Mouse (Mus musculus): ENCODE results near the gene Gpr68.

Gene Gpr68

DNA sequence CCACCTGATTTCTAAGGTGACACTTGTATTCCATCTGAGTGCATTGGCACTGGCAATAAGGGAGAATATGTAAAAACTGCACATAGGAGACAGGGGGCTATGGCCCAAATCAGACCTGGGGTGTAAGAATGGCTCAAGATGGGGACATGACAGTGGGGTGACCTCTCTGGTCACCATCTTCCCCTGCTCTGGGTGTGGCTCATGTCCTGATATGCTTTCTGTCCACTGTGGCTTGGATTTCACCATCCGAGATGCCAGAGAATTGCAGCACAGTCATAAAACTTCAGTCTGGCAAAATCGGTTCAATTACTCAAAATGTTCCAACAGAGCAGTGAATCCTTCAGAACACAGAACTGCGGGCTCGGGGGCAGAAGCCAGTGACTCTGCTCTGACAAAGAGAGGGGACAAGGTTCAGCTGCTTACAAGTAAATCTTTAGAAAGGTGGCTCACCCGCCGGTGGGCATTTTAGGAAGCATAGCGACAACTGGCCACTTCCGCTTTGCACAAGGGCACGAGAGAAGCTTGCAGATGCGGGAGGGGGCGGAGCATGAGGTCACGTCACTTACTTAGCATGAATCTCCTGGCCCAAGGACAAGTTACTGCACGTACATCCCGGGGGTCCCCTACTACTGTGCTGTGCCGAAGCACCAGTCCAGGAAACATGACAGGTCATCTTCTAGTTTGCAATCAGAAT lies 16.8 kb upstream of the Gpr68 start:
- no peak for DNase-seq (ENCODE audit: low read depth, low spot score)

DNA sequence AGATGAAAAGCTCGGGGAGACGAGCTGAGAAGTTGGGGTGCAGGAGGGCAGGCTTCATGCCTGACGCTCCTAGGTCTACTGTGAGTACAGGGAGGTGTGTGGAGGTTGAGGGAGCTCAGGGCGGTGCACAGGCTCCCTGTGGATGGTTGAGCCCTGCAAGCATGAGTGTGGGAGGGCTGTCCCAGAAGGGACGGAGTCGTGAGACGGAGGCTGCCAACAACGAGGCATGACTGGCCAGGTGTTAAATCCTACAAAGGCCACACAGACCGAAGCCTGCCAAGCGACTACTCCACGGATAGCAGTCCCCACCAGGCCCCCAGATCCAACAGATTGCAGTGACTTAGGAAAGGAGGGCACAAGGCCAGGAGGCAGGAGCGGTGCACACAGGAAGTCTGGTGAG lies 2.7 kb upstream of the Gpr68 start:
- DNase-seq (ENCODE audit: low read depth, low spot score), result no peak

DNA sequence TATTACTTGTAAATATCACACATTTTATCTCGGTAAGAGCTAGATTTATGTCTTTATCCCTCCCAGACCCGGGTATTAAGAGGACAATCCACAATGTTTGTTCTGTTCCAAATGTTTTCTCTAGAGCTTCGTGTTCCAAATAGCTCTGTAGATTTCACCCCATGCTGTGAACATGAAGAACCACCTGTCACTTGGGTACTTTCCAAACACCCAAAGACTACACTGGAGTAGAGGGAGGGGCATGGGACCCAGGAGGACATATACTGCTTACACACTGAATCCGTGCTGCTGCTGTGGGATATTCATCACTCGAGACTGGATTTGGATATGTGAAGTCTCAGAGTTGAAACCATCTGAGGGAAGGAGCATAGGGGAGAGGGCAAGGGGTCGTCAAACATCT lies 1.8 kb upstream of the Gpr68 start:
- DNase-seq (ENCODE audit: low read depth, low spot score), result no peak

DNA sequence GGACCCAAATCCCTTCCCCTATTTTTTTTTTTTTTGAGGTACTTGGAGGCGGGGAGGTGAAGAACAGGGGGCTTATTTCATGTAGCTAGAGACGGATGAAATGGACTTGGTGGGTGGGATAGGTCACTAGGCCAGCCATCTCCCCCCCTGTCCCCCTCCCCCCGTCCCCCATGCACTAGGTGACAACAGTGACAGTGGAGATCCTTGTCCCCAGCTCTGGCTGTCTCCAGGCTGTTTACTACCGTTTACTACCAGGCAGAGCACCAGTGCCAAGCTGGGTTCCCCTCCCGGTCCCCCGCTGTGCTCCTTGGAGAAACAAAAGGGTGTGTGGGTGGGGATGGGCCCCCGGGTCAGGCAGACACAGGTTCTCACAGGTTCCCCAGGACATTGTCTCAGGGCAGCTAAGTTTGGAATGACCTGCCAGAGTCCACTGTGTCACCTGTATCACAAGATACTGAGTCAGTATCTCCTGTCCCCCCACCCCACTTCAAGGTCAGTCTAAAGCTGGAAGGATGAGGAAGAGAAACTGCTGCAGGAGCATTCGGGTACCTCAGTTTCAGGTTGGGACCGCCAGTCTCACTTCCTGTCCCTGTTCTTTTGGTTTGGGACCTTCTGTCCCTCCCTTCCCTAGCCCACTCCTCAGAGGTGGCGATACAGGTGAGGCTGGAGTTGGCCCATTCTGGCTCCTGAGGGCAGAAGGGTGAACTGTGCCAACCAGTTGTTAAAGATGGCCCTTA lies 468 bp upstream of the Gpr68 start:
- no peak for DNase-seq (ENCODE audit: low read depth, low spot score)

DNA sequence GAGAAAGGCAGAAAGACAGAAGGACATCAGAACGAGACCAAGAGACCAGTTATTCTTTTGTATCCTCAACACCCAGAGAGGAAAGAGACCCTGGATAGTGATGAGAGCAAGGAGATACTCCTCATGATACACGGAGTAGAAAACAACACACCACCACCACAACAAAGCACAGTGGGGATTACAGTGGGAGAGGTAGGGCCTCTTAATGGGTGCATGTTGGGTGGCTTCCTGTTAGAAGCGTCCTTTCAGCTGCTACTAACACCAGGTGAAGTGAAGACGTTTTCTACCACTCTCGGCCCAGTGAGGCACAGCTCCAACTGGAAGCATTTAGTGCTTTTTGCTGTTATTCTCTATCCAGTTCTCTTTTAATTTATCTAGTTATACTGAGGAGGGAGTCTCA lies 1.1 kb downstream of the Gpr68 start:
- DNase-seq (ENCODE audit: low read depth, low spot score), result no peak

DNA sequence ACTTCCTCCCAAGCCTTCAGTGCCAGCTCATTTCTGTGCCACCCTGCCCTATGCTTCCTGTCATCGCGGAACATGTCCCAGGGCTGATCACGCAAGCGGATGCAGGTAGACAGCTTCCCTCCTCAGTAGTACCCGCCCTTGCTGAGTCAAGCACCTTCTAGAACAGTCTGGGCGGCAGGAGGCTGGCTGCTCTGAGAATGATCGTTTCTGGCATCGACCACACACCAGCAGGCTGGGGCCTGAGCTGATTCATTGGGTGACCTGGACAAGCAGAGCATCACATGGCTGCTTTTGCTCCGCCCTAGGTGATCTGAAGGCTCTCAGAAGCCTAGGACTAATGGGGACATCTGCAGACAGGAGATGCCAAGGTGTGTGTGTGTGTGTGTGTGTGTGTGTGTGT lies 4.2 kb downstream of the Gpr68 start:
- DNase-seq (ENCODE audit: low read depth, low spot score), result no peak

DNA sequence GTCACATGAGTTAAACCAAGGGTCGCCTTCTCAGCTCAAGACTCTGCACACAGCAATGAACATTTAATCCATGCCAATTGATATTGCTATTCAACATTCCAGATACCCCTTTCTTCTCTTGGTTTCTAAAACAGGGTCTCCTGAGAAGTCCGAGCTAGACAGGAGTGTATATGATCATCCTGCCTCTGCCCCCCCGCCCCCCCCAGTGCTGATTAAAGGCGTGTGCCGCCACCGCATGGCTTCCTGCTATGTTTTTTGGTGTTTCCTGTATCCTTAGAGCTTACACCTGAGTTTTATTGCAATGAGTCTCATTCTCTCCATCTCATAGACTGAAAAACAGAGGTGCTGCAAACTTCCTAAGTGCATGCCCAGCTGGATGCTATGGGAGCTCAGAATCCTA lies 6.6 kb downstream of the Gpr68 start:
- no peak for DNase-seq (ENCODE audit: low read depth, low spot score)

DNA sequence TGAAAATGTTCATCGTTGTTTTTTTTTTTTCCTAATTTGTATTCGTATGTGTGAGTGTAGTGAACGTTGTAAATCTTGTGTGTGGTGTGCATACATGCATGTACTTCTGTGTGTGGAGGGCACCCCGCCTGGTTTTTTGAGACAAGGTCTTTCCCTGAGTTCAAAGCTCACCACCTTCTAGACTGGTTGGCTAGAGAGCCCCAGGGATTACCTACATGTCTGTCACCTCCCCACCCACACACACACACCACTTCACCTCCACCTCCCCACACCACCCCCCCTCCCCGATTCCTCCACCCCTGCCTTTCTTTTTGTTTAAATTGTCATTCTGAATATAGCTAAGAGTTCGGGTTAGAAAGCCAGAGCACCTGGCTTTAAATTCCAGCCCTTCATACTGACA lies 7.1 kb downstream of the Gpr68 start:
- DNase-seq (ENCODE audit: low read depth, low spot score), result no peak

DNA sequence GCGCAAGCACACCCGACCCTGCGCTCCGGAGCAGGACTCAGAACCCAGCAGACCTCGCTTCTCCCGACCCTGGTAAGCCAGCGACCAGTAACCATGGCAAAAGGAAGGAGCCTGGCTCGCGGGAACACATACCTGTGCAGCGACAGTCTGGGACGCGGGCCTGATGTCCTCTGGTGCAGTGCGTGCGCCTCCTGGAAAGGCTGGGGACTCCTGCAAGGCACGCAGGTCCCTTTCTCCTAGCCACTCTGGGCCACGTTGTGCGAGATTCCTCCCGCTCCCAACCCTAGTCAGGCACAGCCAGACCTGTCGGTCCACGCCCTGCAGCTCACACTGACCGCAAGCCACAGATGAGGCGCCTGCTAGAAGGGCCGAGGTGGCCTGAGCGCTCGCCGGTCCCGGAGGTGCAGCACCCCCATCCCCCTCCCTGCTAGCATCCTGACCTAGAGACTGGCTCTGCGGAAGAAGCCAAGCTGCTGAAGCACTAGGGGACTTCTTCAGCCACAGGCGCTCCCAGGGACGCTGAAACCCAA lies 8.8 kb downstream of the Gpr68 start:
- DNase-seq (ENCODE audit: low read depth, low spot score), result no peak

DNA sequence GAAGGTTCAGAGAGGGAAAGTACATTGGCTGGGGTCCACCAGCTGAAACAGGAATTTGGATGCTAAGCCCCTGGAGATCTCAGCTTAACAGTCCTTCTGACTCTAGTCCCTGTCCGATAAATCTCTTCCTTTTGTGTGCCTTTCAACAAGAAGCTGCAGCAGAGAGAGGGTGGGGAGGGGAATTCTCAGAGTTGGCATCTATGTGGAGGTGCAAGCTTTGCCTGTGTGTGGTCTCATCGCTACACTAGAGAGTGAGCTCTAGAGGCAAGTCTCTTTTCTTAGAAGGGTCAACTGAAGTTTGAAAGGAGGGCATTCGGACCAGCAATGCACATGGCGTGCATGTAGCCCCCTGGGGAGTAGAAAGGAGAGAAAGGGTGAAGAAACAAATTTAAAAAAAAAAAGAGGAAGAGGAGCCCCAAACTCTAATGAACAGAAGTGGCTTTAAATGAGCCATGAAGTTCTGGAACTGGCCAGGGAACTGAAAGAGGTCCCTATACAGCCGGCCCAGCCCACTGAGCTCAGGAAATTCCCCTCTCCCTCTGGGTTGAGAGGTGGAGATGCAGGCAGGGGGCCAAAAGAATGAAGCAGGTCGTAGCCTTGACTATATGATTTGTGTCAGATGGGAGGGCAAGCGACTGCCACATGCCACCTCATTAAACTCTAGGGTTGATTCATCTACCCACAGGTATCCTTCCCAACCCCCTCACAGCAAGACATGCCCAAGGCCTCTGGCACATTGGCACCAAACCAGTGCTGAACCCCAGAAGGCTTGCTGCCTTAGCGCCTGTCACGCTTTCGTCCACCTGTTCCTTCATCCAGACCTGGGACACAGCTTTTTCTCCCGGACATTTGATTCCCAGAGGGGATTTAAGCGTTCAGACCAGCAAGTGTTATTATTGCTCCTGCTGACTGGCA lies 10.0 kb downstream of the Gpr68 start:
- no peak for DNase-seq (ENCODE audit: low read depth, low spot score)

DNA sequence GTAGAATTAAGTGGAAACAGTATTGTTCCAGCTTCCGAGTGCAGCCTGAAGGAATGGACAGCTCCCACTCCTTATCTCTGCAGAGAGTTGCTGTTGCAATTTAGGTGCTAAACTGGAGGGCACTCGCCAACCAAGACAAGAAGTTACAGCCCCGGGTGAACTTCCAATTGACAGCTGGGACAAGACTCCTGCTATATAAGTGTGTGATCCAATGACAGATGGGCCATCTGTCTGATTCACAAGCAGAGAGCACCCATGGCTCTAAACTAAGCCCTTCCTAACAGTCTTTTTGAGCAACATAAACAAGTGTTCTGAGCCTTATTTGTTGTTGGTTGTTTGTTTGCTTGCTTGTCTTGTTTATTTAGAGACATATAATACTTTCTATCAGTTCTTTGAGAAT lies 11.3 kb downstream of the Gpr68 start:
- DNase-seq (ENCODE audit: low read depth, low spot score), result no peak

DNA sequence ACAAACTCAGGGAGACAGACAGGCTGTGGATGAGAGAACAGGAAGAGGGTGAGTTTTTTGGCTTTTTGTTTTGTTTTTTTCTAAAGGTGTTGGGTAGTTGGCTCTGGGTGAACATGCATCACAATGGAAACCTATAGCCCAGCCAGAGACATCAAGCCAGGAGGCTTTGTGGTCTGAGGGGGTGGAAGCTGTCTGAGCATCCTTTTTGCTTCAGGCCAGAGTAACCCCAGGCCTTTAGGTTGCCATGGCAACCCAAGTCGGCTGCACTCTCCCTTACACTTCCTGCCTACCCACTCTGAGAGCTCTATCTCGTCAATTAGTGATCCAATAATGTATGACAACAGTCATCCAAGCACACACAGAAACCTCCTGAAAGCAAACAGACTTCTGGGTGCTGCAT lies 12.5 kb downstream of the Gpr68 start:
- no peak for DNase-seq (ENCODE audit: low read depth, low spot score)

DNA sequence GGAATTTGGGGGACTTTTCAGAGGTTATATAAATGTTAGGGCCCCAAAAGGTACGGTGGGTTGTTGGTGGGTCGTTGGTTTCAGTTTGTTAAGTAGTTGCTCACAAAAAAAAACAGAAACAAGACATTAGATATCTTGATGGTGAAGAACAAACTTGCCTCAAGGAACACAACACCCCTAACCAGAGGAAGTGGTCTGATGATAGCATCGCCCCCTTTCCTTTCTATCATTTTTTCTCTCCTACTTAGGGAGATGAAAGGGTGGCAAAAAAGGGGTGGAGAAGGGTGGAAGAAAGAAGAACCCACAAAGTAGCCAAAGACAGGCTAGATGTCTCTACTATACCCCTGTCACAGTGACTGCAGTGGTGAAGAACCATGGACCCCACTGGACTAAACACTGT lies 17.4 kb downstream of the Gpr68 start:
- DNase-seq (ENCODE audit: low read depth, low spot score), result no peak

DNA sequence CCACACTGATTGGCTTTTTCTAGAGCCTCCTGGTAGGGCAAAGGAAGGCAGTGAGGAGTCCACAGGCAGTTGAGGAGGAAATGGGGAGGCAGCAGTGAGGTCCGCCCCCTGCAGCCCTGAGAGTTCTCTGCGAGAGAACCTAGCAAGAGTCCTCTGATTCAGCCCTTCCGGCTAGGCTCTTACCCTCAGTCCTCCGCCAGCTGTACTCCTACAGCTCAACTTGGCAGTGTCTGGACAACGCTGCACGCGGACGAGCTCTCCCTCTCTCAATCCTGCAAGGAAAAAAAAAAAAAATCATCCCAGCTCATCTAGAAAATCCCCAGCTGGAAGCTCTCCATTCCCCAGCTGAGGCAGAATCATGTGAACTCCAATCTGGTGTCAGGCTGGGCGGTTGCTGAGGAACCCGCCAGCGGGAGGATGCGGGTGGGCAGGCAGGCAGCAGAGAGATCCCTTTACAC lies 20.2 kb downstream of the Gpr68 start:
- peak; percentile 6 for DNase-seq (ENCODE audit: low read depth, low spot score)

DNA sequence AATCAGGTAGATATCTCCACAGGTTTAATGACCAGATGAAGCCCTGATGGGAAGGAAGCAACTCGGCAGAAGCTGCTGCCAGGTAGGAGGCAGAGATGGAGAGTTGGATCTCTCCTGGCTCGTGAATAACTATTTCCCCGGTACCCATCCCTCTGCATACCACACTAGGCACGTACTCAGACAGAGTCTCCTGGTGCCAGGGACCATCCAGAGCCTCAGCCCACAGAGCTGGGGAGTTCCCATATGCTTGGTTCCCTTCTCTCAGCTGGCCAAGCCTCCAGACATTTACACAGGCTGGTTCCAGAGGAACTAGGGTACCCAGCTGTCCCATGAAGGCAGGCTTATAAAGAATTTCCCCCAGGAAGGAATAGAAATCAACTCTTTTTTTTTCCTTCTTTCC lies 21.1 kb downstream of the Gpr68 start:
- no peak for DNase-seq (ENCODE audit: low read depth, low spot score)

DNA sequence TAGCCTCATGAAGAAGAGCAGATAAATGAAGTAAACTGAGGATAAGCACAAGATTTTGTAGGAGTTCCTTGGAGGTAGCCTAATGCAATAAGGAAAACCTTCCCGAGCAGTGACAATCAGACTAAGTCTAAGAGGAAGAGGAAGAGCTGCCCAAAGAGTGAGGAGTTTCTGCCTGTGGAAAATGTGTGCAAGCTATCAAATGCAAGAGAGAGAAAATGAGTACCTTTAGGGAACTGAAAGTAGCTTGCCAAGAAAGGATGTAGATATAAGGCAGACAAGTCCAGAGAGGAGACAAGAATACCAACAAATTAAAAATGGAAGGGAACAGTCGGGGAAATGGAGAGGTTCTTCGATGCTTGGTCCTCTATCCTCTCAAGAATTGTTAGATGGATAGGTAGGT lies 22.4 kb downstream of the Gpr68 start:
- DNase-seq (ENCODE audit: low read depth, low spot score), result no peak

DNA sequence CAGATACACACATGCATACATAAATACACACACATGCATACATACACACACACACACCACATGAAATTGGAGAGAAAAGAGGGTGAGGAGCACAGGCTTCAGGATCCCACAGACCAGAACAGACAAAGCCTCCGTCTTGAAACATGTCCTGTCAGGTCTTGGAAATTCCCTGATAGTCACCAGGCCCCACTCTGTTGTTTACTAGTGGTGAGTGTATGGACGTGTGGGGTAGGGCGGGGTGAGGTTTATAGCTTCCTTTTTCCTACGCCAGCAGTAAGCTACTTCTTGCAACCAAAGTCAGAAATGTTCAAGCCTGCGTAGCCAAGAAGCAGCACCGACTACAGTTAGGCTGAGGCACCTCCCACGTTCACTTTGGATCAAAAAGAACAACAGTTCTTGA lies 24.8 kb downstream of the Gpr68 start:
- no peak for DNase-seq (ENCODE audit: low read depth, low spot score)

DNA sequence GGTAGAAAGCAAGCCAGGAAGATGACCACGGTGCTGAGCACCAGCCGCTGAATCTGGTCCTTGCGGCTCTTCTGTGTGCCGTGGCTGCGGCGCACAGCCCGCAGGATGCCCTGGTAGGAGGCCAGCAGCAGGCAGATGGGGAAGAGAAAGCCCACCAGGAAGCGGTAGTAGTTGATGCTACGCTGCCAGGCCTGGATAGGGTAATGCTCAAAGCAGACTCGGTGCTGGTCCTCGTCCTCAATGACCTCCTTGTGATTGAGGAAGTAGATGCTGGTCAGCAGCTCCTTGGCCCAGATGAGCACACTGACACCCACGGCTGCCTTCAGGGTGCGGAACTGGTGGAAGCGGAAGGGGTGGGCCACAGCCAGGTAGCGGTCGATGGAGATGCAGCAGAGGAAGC lies 29.4 kb downstream of the Gpr68 start:
- no peak for DNase-seq (ENCODE audit: low read depth, low spot score)

DNA sequence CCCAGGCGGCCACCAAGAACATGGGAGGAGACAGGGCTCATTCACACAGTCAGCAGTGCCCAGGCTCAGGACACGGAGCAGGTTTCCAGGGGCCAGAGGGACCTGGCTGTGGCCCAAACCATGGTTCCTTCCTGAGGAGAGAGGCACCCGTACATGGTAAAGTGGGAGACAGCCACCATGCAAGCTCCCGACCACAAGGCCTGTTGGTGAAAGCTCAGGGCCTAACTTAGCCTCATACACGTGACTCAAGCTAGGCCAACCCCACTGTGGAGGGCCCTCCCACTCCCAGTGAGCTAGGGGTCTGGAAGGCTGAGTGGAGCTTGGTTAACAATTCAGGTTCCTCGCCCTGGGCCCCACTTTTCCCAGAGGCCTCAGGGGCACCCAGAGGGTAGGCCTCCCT lies 30.1 kb downstream of the Gpr68 start:
- DNase-seq (ENCODE audit: low read depth, low spot score), result no peak

DNA sequence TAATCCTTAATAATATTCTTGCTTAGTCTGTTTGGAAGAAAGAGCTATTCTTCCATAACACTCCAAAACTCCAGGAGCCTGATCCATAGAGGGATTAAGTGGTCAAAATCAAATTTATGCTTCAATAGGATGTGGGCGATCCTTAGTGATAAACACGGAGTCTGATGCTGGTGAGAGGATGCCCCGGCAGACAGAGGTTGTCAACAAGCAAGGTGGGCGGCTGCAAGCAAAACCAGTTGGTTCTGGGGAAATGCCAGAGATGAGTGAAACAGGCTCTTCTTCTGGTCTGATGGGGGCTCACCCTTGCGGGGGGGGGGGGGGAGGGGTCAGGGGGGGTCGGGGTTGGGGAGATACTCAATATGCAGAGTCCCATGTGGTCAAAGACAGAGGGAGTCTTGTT lies 32.0 kb downstream of the Gpr68 start:
- DNase-seq (ENCODE audit: low read depth, low spot score), result no peak

DNA sequence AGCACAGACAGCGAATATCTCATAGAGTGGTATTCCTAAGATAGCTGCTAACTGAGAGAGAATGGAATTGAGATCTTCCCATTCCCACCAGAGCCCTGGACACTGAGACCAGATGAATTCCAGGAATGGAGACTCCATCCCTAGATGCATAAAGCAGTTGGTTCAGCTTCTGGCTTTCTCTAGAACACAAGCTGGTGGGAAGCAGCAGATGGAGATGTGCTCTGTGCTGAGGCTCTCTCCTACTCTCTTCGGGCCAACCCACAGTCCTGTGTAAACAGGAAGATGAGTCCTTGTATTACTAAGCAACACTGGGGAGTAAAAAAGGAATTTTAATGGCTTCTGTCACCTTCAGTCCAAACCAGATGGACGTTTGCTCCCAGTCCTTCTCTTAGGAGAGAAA lies 32.4 kb downstream of the Gpr68 start:
- no peak for DNase-seq (ENCODE audit: low read depth, low spot score)

DNA sequence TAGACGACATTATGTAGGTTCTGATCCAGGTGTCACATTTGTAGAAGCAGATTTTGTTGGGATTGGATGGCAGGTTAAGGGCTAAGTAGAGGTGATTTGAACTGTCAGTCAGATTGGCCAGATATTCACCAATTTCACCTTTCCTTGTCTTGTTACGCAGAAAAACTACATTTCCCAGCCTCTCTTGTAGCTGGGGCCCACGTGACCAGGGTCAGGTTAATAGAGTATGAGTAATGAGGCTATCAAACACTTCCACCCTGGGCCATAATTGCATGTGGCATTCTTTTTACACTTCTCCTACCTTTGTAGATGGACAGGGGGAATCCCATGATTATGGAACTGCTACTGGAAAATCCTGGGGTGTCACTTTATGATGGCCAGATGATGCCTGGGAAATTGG lies 34.4 kb downstream of the Gpr68 start:
- DNase-seq (ENCODE audit: low read depth, low spot score), result no peak

Measured in 3T3-L1 (cell line).